In the genomic region with DNA sequence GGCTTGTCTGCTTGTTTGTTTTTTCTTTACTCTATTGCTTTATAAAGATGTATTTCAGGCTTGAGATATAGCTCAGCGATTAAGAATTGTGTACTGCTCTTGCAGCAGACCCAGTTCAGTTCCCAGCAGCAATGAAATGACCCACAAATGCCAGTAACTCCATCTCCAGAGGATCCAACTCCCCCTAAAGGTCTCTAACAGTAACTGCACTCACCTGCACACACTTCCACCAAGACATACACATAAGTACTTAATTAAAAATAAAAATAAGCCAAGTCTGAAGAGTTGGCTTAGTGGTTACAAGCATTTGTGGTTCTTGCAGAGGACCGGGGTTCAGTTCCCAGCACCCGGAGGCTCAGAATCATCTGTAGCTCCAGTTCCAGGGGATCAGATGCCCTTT, we compare ENCODE assay signal across 23 mouse cellular contexts.
A peak's percentile ranks its signal among the peaks of the same experiment; 100 is the strongest.
DNase-seq lines count a peak whose midpoint lies in the region; ATAC-seq and TF ChIP-seq lines count a peak whose summit lies in the region.
"Had no signal": no experiment of that assay in that cellular context is flagged by ENCODE, and none has a peak within 500 bp of the region (broad histone marks: within the 10 kb centered on the region; RNA-seq: fewer than 3 reads in every experiment).

No protein-coding gene starts in this region.

- in situ Hi-C loops in Patski (cut with MboI; ENCODE audit: low pct_unique_long_range_greater_than_20kb): loop anchor here (25.0 kb wide), 1 partner anchor 851 kb away; no protein-coding TSS in a partner anchor

- no peak overlapping the region for H3K4me3 ChIP-seq in layer of hippocampus, adult 2 months
- H3K4me3 ChIP-seq: embryonic facial prominence, embryonic 13.5 days; embryonic facial prominence, embryonic 15.5 days; erythroblast, embryonic 14.5 days; forebrain, embryonic 13.5 days; forebrain, embryonic 15.5 days had no signal

- ATAC-seq in Patski: no peak
- ATAC-seq: CD4-positive, CD25-positive, alpha-beta regulatory T cell, adult 4 months; forebrain, embryonic 13.5 days; forebrain, embryonic 15.5 days; forebrain, postnatal 0 days had no signal

- H3K27me3 ChIP-seq in Patski: no peaks in the 10 kb centered on the region
- H3K27me3 ChIP-seq: CH12.LX; embryonic facial prominence, embryonic 13.5 days; embryonic facial prominence, embryonic 15.5 days; forebrain, embryonic 13.5 days; forebrain, embryonic 15.5 days had no signal

- peak; percentile 40 for TF ChIP-seq CTCF in layer of hippocampus, adult 2 months (conservative IDR thresholded peaks at IDR 0.05)
- TF ChIP-seq CTCF in Patski (IDR thresholded peaks at IDR 0.05): peak; percentile 9

- no peak for DNase-seq in layer of hippocampus, adult 2 months (ENCODE audit: low spot score in 2 of 2)
- no peak for DNase-seq in layer of hippocampus, adult 18-20 months (ENCODE audit: low spot score in 2 of 2)
- DNase-seq in Patski (ENCODE audit: low read depth, low spot score) (no peak), ZHBTc4 (ENCODE audit: low read depth, low spot score) (peak; percentile 51)
- DNase-seq in urinary bladder, postnatal 14 days (ENCODE audit: low spot score): no peak
- DNase-seq in embryo, embryonic 11 days: no peak
- DNase-seq: adrenal gland, adult 2 months; adrenal gland, postnatal 10 days; adrenal gland, postnatal 36 days; B cell, adult 2 months; cerebellum, adult 11-12 months; cerebellum, adult 2 months; cerebellum, adult 9-10 months; cerebellum, postnatal 10 days; cerebellum, postnatal 25 days; forebrain, postnatal 0 days had no signal

- POLR2A ChIA-PET in Patski (lab: Charles Lee): no interaction called here

- CTCF ChIA-PET in Patski (lab: Charles Lee): no interaction called here

- H3K27ac ChIP-seq in layer of hippocampus, adult 2 months: no peak overlapping the region
- H3K27ac ChIP-seq: embryonic facial prominence, embryonic 13.5 days; embryonic facial prominence, embryonic 15.5 days; forebrain, embryonic 13.5 days; forebrain, embryonic 15.5 days had no signal
